Mouse (Mus musculus) heart, postnatal 0 days (tissue): Measurements from ENCODE around the gene Pdzk1ip1.

Experiments used
- CTCF ChIP-seq: IDR thresholded peaks from 2 replicates; pipeline ENCODE4 v1.5.1; 2016; ENCODE audit warnings: antibody characterized with exemption, control low read depth, low read depth
- EP300 ChIP-seq: IDR thresholded peaks from 2 replicates; pipeline ENCODE4 v1.6.1; 2016; ENCODE audit warnings: antibody characterized with exemption, low read depth

DNA sequence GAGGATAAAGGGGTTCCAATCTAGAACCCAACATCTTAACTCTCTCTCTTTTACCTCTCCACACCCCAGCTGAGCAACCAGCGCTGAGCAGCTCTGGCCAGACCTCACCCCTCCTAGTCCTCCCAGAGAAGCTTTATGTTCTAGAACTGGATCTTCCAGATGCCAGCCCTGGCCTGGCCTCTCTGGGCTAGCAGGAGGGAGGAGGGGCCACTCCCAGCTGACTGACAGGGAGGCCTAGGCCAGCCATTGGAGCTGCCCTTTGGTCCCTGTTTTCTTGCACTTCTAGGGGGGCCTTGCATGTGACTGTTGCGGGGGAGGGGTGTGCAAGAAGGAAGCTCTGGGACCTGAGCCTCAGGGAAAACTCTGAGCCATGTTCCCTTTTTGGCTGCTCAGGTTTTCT lies 2.1 kb downstream of the Pdzk1ip1 start:
- TF ChIP-seq EP300 (no peak), CTCF (no peak)
